Mouse (Mus musculus): Measurements from ENCODE around the gene Olfr523. TPM values are rescaled to one million over a fixed set of nuclear protein-coding genes. Genes with fewer than 3 reads are reported as not detected.

Olfr523 gene
- total and polyA plus RNA-seq, 3 experiments = not detected

- peak; percentile 10 for DNase-seq (ENCODE audit: extremely low read depth)
- Histone ChIP-seq H3K9me3 (replicated peaks; ENCODE audit: low read length) (no peaks in the 10 kb centered on the region), H3K36me3 (replicated peaks in 1 of 2; ENCODE audit: control insufficient read depth in 1 of 2, insufficient read depth in 1 of 2, low read length in 1 of 2) (no peaks in the 10 kb centered on the region), H3K4me2 (ENCODE audit: insufficient read depth, low read depth, poor library complexity, severe bottlenecking) (no peak overlapping the region; the same call in 1 of the 2 replicates), H3K79me2 (replicated peaks; ENCODE audit: control insufficient read depth, extremely low read depth, insufficient read depth, poor library complexity, severe bottlenecking) (no peaks in the 10 kb centered on the region), H3K27ac (ENCODE audit: insufficient read depth, low read depth) (no peak overlapping the region), H3K4me1 (ENCODE audit: control insufficient read depth in 1 of 2, insufficient read depth in 2 of 2) (0 out of 4 replicates have a peak, but pooled peaks cover 0 to 3% of the 10 kb centered on the region in 2 experiments), H3K4me3 (replicated peaks in 1 of 3; ENCODE audit: low read depth in 2 of 3, low read length in 2 of 3, poor library complexity in 1 of 3) (no peak overlapping the region), H3K9ac (ENCODE audit: insufficient read depth, low read depth) (no peak overlapping the region), H3K27me3 (replicated peaks) (peaks cover 80% of the 10 kb centered on the region)
- dilution Hi-C loops (cut with MboI; ENCODE audit: extremely low pct_ligation_motif_present, extremely low pct_unique_long_range_greater_than_20kb, low sequenced_read_pairs) = no loop called here
- TF ChIP-seq POLR2AphosphoS2 (IDR thresholded peaks at IDR 0.05; ENCODE audit: low read depth, low read length) (no peak), PAX5 (IDR thresholded peaks at IDR 0.05; ENCODE audit: low read length) (no peak), IRF4 (IDR thresholded peaks at IDR 0.05; ENCODE audit: low read depth, low read length) (no peak), SIN3A (IDR thresholded peaks at IDR 0.05; ENCODE audit: low read length) (no peak), TBP (conservative IDR thresholded peaks at IDR 0.05; ENCODE audit: low read depth, low read length) (no peak), MAFK (IDR thresholded peaks at IDR 0.05; ENCODE audit: insufficient replicate concordance, low read length) (no peak), RCOR1 (conservative IDR thresholded peaks at IDR 0.05; ENCODE audit: low read depth, low read length) (no peak), CHD2 (IDR thresholded peaks at IDR 0.05; ENCODE audit: low read length) (no peak), ZC3H11A (IDR thresholded peaks at IDR 0.05; ENCODE audit: low read depth, low read length) (no peak), MYC (IDR thresholded peaks at IDR 0.05; ENCODE audit: low read depth, low read length) (no peak), CTCF (conservative IDR thresholded peaks at IDR 0.05 in 1 of 2, IDR thresholded peaks at IDR 0.05 in 1 of 2; ENCODE audit: low read depth in 2 of 2, low read length in 2 of 2) (peak in 1 of 2 experiments; percentile 70; a peak in 2 of 4 replicates), SMC3 (IDR thresholded peaks at IDR 0.05; ENCODE audit: low read depth, low read length) (peak; percentile 62), RAD21 (IDR thresholded peaks at IDR 0.05; ENCODE audit: low read depth, low read length) (peak; percentile 65), JUN (IDR thresholded peaks at IDR 0.05; ENCODE audit: insufficient read depth, low read depth, low read length) (no peak), EP300 (IDR thresholded peaks at IDR 0.05; ENCODE audit: low read length) (no peak), NRF1 (IDR thresholded peaks at IDR 0.05; ENCODE audit: low read depth, low read length) (no peak)
- in situ Hi-C loops (cut with MboI; ENCODE audit: low pct_ligation_motif_present, low pct_unique_long_range_greater_than_20kb, low sequenced_read_pairs) = loop anchor here (25.0 kb wide), 1 partner anchor 600 kb away; the partner anchor contains the start of gene Syce1
Measured at GRCm38 (mm10) chr7:140186646-140187620, 13.9 kb downstream of the Olfr523 start.

GRCm38 (mm10) chr7:140187721-140188390 lies 14.8 kb downstream of the Olfr523 start:
- no peak overlapping the region for H3K4me2 ChIP-seq (ENCODE audit: insufficient read depth, low read depth, poor library complexity, severe bottlenecking)
- no peak overlapping the region for H3K27ac ChIP-seq (ENCODE audit: insufficient read depth, low read depth)
- no peaks in the 10 kb centered on the region for H3K36me3 ChIP-seq (replicated peaks in 1 of 2; ENCODE audit: control insufficient read depth in 1 of 2, insufficient read depth in 1 of 2, low read length in 1 of 2)
- peaks cover 84% of the 10 kb centered on the region for H3K27me3 ChIP-seq (replicated peaks)
- no peak overlapping the region for H3K9ac ChIP-seq (ENCODE audit: insufficient read depth, low read depth)
- 0 out of 4 replicates have a peak, but pooled peaks cover 0 to 3% of the 10 kb centered on the region in 2 experiments for H3K4me1 ChIP-seq (ENCODE audit: control insufficient read depth in 1 of 2, insufficient read depth in 2 of 2)
- H3K4me3 ChIP-seq (replicated peaks in 1 of 3; ENCODE audit: low read depth in 2 of 3, low read length in 2 of 3, poor library complexity in 1 of 3) = no peak overlapping the region
- no peak for DNase-seq (ENCODE audit: extremely low read depth)
- no peak for TF ChIP-seq RAD21 (IDR thresholded peaks at IDR 0.05; ENCODE audit: low read depth, low read length)
- TF ChIP-seq MXI1 (IDR thresholded peaks at IDR 0.05; ENCODE audit: low read depth, low read length) = no peak
- no peak for TF ChIP-seq TCF12 (IDR thresholded peaks at IDR 0.05; ENCODE audit: low read depth, low read length)
- no peak for TF ChIP-seq ZNF384 (IDR thresholded peaks at IDR 0.05; ENCODE audit: low read depth, low read length)
- TF ChIP-seq KAT2A (IDR thresholded peaks at IDR 0.05; ENCODE audit: insufficient replicate concordance, low read length) = no peak
- no peak for TF ChIP-seq PAX5 (IDR thresholded peaks at IDR 0.05; ENCODE audit: low read length)
- no peak for TF ChIP-seq BHLHE40 (IDR thresholded peaks at IDR 0.05; ENCODE audit: low read depth, low read length)
- TF ChIP-seq TBP (conservative IDR thresholded peaks at IDR 0.05; ENCODE audit: low read depth, low read length) = no peak
- TF ChIP-seq HCFC1 (IDR thresholded peaks at IDR 0.05; ENCODE audit: low read depth, low read length) = no peak
- TF ChIP-seq USF2 (conservative IDR thresholded peaks at IDR 0.05; ENCODE audit: low read depth, low read length) = no peak
- TF ChIP-seq ZMIZ1 (IDR thresholded peaks at IDR 0.05; ENCODE audit: low read depth, low read length) = no peak
- no peak for TF ChIP-seq E2F4 (IDR thresholded peaks at IDR 0.05; ENCODE audit: insufficient replicate concordance, low read depth, low read length)
- no peak for TF ChIP-seq SMC3 (IDR thresholded peaks at IDR 0.05; ENCODE audit: low read depth, low read length)
- no peak for TF ChIP-seq ZC3H11A (IDR thresholded peaks at IDR 0.05; ENCODE audit: low read depth, low read length)
- TF ChIP-seq MAX (IDR thresholded peaks at IDR 0.05; ENCODE audit: low read length) = no peak
- in situ Hi-C loops (cut with MboI; ENCODE audit: low pct_ligation_motif_present, low pct_unique_long_range_greater_than_20kb, low sequenced_read_pairs) = loop anchor here (25.0 kb wide), 1 partner anchor 599 kb away; the partner anchor contains the start of gene Syce1
- H3K79me2 ChIP-seq (replicated peaks; ENCODE audit: control insufficient read depth, extremely low read depth, insufficient read depth, poor library complexity, severe bottlenecking) = no peaks in the 10 kb centered on the region
- dilution Hi-C loops (cut with MboI; ENCODE audit: extremely low pct_ligation_motif_present, extremely low pct_unique_long_range_greater_than_20kb, low sequenced_read_pairs) = no loop called here
- H3K9me3 ChIP-seq (replicated peaks; ENCODE audit: low read length) = no peaks in the 10 kb centered on the region

Measured in CH12.LX (cell line).